Mouse (Mus musculus): Measurements from ENCODE around the gene Ppip5k1. TPM values are rescaled to one million over a fixed set of nuclear protein-coding genes. Genes with fewer than 3 reads are reported as not detected.

The Ppip5k1 gene
- polyA plus RNA-seq, 1 experiment from 2014 or later, result 3.5 TPM

DNA sequence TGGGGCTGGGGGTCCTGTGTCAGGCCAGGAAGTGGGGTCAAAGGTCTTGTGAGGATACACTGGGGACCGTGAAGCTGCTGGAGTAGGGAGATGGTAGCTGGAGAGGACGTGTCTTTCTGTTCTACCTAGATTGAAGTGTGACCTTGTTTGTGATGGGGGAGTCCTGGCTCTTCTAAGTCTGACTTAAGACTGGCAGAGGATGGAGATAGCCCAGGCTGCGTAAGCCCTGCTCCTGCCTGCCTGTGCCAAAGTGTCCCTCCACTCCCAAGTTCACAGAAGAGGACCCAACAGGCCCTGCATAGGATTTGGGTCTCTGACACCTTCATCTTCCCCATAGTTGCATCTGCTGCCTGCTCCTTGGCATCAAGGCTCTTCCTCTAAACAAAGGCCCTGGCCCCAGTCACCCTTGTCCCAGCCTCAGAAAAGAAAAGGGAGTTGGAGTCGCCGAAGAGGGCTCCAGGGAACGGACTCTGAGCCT, 58.4 kb downstream of the Ppip5k1 start:
- TF ChIP-seq EP300 (IDR thresholded peaks at IDR 0.05; ENCODE audit: low read depth), result no peak
- no peak for TF ChIP-seq CTCF (IDR thresholded peaks at IDR 0.05; ENCODE audit: low read depth)
- Histone ChIP-seq H3K4me1 (ENCODE audit: insufficient read depth) (peaks cover 3% of the 10 kb centered on the region; the same call in 1 of the 2 replicates), H3K36me3 (replicated peaks; ENCODE audit: insufficient read depth, low read length) (no peaks in the 10 kb centered on the region), H3K27me3 (ENCODE audit: insufficient read depth, low read length) (peaks cover 84% of the 10 kb centered on the region), H3K9ac (replicated peaks) (no peak overlapping the region), H3K4me3 (ENCODE audit: low read depth, low read length) (no peak overlapping the region), H3K27ac (ENCODE audit: low read depth) (no peak overlapping the region), H3K9me3 (ENCODE audit: low read length) (no peaks in the 10 kb centered on the region), H3K4me2 (ENCODE audit: low read depth, low read length) (no peak overlapping the region)
- no peak for ATAC-seq
- DNase-seq, result no peak
- WGBS (ENCODE audit: insufficient replicate concordance), result 13% methylated on average over 6 of the region's 6 CpGs

GRCm38 (mm10) chr2:121295608-121296571, 59.3 kb downstream of the Ppip5k1 start:
- no peak overlapping the region for H3K27ac ChIP-seq (ENCODE audit: low read depth)
- peaks cover 3% of the 10 kb centered on the region; the same call in 1 of the 2 replicates for H3K4me1 ChIP-seq (ENCODE audit: insufficient read depth)
- H3K27me3 ChIP-seq (ENCODE audit: insufficient read depth, low read length), result peaks cover 82% of the 10 kb centered on the region
- peak overlapping the region; percentile 45 for H3K4me2 ChIP-seq (ENCODE audit: low read depth, low read length)
- no peaks in the 10 kb centered on the region for H3K9me3 ChIP-seq (ENCODE audit: low read length)
- H3K4me3 ChIP-seq (ENCODE audit: low read depth, low read length), result peak overlapping the region; percentile 10
- ATAC-seq (no peak), DNase-seq (no peak)
- H3K9ac ChIP-seq (replicated peaks), result no peak overlapping the region
- WGBS (ENCODE audit: insufficient replicate concordance), result 1% methylated on average over 15 of the region's 15 CpGs
- no peaks in the 10 kb centered on the region for H3K36me3 ChIP-seq (replicated peaks; ENCODE audit: insufficient read depth, low read length)
- no peak for TF ChIP-seq CTCF (IDR thresholded peaks at IDR 0.05; ENCODE audit: low read depth)
- no peak for TF ChIP-seq EP300 (IDR thresholded peaks at IDR 0.05; ENCODE audit: low read depth)

- no peak overlapping the region for H3K27ac ChIP-seq (ENCODE audit: low read depth)
Observed at GRCm38 (mm10) chr2:121294753-121295607, 60.2 kb downstream of the Ppip5k1 start.

DNA sequence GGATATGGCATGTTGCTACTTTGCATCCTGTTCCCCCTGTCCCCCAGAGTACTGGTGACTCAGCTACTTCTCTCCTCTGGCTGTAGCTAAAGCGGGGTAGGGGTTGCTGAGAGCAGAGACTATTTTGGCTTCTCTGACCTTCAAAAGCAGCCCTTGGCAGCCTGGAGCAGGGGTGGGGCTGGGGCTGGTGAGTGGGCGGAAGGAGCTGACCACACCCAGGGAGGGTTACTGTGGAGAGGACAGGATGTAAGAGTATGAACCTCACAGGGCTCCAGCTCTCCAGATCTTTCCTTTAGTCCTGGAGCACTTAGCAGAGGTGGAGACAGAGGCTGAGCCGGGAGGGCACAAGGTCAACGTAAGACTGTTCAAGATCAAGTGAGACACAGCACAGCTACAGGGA, 61.0 kb downstream of the Ppip5k1 start:
- Histone ChIP-seq H3K4me2 (ENCODE audit: low read depth, low read length) (0 out of 2 replicates have a peak overlapping the region, but pooled peaks have one; percentile 45), H3K9ac (replicated peaks) (no peak overlapping the region), H3K27ac (ENCODE audit: low read depth) (no peak overlapping the region), H3K4me1 (ENCODE audit: insufficient read depth) (peaks cover 10% of the 10 kb centered on the region), H3K9me3 (ENCODE audit: low read length) (no peaks in the 10 kb centered on the region), H3K27me3 (ENCODE audit: insufficient read depth, low read length) (peaks cover 87% of the 10 kb centered on the region), H3K4me3 (ENCODE audit: low read depth, low read length) (no peak overlapping the region), H3K36me3 (replicated peaks; ENCODE audit: insufficient read depth, low read length) (no peaks in the 10 kb centered on the region)
- TF ChIP-seq CTCF (IDR thresholded peaks at IDR 0.05; ENCODE audit: low read depth) (no peak), EP300 (IDR thresholded peaks at IDR 0.05; ENCODE audit: low read depth) (no peak)
- DNase-seq, result no peak
- WGBS (ENCODE audit: insufficient replicate concordance), result 21% methylated on average over 4 of the region's 4 CpGs
- no peak for ATAC-seq

More at GRCm38 (mm10) chr2:121294753-121295607, 60.2 kb downstream of the Ppip5k1 start:
- ATAC-seq (no peak), DNase-seq (no peak)
- TF ChIP-seq CTCF (IDR thresholded peaks at IDR 0.05; ENCODE audit: low read depth), result no peak
- TF ChIP-seq EP300 (IDR thresholded peaks at IDR 0.05; ENCODE audit: low read depth), result no peak
- WGBS (ENCODE audit: insufficient replicate concordance), result 4% methylated on average over 18 of the region's 18 CpGs
- no peak overlapping the region for H3K9ac ChIP-seq (replicated peaks)
- H3K27me3 ChIP-seq (ENCODE audit: insufficient read depth, low read length), result peaks cover 87% of the 10 kb centered on the region
- no peaks in the 10 kb centered on the region for H3K9me3 ChIP-seq (ENCODE audit: low read length)
- peak overlapping the region; percentile 45 for H3K4me2 ChIP-seq (ENCODE audit: low read depth, low read length)
- peaks cover 3% of the 10 kb centered on the region; the same call in 1 of the 2 replicates for H3K4me1 ChIP-seq (ENCODE audit: insufficient read depth)
- H3K36me3 ChIP-seq (replicated peaks; ENCODE audit: insufficient read depth, low read length), result no peaks in the 10 kb centered on the region
- H3K4me3 ChIP-seq (ENCODE audit: low read depth, low read length), result no peak overlapping the region; the same call in 1 of the 2 replicates

DNA sequence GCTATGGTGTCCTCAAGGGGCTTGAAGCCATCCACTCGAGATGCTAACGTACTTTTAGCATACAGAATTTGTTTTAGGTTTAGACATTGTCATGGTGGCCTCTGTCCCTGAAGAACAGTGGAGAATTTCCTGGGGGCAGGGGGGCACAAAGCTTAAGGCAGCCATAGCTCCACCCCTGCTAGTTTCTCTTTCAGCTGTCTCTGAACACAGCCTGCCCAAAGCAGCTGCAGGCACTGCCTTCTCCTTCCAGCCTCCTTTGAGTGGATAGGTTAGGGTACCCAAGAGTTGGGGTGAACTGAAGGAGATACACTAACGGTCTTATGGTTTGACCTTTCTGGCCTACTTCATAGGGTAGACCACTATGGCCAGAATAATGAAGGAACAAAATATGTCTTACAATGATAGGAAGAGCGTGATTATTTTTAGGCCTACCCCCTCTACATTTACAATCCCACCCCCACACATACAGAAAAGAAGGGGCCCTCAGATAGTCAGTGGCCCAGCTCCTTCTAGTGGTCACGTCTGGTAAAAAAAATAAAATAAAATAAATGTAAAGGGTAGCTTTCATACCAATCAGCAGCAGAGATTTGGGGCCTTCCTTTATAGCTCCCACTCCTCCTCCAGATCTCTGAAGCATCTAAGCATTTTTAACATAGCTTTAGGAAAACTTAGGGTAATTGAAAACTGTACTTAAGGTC, 62.7 kb downstream of the Ppip5k1 start:
- H3K4me2 ChIP-seq (ENCODE audit: low read depth, low read length), result no peak overlapping the region
- peaks cover 82% of the 10 kb centered on the region for H3K27me3 ChIP-seq (ENCODE audit: insufficient read depth, low read length)
- no peak overlapping the region for H3K9ac ChIP-seq (replicated peaks)
- H3K27ac ChIP-seq (ENCODE audit: low read depth), result no peak overlapping the region
- no peaks in the 10 kb centered on the region for H3K9me3 ChIP-seq (ENCODE audit: low read length)
- DNase-seq, result no peak
- no peak for ATAC-seq
- no peaks in the 10 kb centered on the region for H3K36me3 ChIP-seq (replicated peaks; ENCODE audit: insufficient read depth, low read length)
- H3K4me1 ChIP-seq (ENCODE audit: insufficient read depth), result peaks cover 13% of the 10 kb centered on the region
- TF ChIP-seq CTCF (IDR thresholded peaks at IDR 0.05; ENCODE audit: low read depth), result no peak
- no peak for TF ChIP-seq EP300 (IDR thresholded peaks at IDR 0.05; ENCODE audit: low read depth)
- 56% methylated on average over 5 of the region's 5 CpGs for WGBS (ENCODE audit: insufficient replicate concordance)
- no peak overlapping the region for H3K4me3 ChIP-seq (ENCODE audit: low read depth, low read length)
